Mouse (Mus musculus) thymus, postnatal 4 days (tissue): Measurements from ENCODE around the gene Ankra2.

Experiments used
- DNase-seq: peaks from one replicate; pipeline ENCODE4 v3.0.0; 2021

The Ankra2 gene

DNA sequence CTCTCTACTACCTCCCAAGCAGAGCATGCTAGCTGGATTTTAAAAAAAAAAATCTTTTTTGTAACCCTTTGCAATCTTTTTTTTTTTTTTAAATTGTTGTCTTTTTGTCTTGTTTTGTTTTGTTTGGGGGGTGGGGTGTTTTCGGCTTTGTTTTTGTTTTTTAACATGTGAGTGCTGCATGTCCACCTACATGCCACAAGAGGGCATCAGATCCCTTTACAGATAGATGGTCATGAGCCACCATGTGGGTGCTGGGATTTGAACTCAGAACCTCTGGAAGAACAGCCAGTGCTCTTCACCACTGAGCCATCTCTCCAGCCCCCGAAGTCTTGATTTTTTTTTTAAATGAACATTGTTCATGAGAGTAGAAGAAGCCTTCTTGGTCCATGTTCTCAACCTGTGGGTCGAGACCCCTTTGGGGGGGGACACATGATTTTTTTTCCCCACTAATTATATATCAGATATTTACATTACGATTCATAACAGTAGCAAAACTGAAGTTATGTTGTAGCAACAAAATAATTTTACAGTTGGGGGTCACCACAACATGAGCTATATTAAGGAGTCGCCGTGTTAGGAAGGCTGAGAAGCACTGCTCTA, 35.1 kb downstream of the Ankra2 start:
- DNase-seq: no peak

GRCm38 (mm10) chr13:98298833-98299758, 36.2 kb downstream of the Ankra2 start:
- peak; percentile 77 for DNase-seq

GRCm38 (mm10) chr13:98305257-98305656, 42.4 kb downstream of the Ankra2 start:
- DNase-seq: no peak

GRCm38 (mm10) chr13:98306393-98306792, 43.5 kb downstream of the Ankra2 start:
- no peak for DNase-seq

DNA sequence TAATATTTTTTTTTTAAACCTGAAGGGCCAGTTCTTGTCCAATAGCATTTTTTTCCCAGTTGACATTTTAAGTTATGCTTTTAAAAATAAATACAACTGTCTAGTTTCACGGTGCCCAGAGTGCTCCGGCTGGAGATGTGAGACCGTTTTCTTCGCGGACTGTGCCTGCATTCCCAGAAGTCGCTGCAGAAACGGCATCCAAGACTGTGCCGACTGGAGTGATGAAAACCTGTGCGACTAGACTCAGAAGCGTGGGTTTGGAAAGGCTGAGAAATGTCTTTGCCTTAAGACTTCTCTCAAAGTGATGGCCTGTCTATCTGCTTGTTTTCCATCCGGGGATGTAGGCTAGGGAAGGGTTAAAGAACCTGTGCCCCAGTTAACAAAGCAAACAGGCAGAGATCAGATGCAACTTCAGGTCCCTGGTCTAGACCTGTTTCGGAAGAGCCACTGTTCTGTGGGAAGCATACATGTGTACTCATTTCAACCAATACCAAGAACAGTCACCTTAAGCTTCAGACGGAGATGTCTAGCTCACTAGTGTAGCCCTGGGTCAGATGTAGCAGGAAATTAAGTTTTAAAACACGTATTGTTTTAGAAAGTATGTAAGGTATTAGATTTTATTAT, 44.1 kb downstream of the Ankra2 start:
- no peak for DNase-seq

DNA sequence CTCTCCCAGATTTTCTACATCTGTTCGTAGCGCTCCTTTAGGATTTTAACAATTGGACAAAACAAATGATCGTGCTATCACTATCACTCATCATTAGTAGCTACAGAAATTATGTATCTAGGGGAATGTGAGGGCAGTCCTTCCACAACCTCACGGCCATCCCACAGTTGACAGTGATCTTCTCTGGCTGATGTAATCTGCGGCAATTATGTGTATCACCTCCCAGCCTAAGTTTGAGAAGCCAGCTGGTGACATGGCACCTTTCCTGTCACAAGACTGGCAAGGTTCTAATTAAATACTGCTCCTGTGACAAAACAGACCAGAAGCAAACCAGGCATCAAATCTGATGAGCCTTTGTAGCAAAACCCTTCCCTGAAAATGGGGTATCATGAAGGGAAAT, 45.1 kb downstream of the Ankra2 start:
- no peak for DNase-seq

GRCm38 (mm10) chr13:98308724-98309123, 45.9 kb downstream of the Ankra2 start:
- DNase-seq: no peak

DNA sequence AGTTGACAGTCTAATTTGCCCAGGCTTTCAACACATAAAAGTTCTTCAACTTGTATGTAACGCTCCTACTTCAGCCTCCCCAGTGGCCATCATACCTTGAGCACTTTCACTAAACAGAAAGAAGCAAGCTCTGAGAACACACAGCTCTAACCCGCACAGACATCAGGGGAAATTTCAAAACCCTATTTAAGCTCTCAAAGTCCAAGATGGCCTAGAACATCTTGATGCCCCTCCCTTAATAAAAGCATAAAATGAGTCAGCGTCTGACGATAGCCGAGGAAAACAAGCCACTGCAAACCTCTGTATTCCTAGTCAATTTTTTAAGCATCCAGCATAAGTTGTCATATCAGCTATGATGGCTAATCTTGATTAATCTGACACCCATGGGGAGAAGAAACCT, 48.7 kb downstream of the Ankra2 start:
- no peak for DNase-seq

GRCm38 (mm10) chr13:98313631-98314030, 50.8 kb downstream of the Ankra2 start:
- no peak for DNase-seq

DNA sequence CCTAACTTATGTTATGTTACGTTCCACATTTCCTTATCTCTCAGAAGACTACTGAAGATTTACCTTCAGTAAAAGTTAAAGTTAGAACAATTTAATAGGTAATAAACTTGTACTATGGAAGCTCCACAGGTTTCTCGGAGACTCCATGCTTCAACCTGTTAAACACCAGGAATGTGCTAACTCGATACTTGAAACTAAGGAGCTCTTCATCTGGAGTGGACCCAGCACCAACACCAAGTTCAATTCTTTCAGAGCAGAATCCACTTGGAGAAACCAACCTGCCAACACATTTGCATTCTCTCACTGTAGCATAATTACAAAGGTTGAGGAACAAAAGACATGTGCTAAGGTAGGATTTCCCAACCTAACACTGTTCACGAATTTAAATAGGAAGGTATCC, 52.2 kb downstream of the Ankra2 start:
- no peak for DNase-seq

DNA sequence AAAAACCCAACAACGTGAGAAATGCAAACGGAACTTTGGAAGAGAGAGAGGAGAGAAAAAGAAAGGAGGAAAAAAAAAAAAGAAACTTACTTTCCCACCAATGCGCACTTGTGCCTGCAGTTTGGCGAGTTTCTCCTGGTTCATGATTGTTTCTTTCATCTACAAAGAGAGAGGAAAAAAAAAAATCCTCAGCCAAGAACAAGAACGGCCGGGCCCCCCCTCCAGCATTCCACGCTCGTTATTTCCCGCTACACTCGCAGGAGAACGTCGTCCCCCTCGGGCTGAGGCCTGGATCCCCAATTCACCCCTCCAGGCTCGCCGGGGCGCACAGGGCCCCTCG, 53.2 kb downstream of the Ankra2 start:
- DNase-seq: no peak

- peak; percentile 94 for DNase-seq
These were observed 53.8 kb downstream of the Ankra2 start, which contains the start of gene Btf3 for GRCm38 (mm10) chr13:98316480-98317245. Gene Btf3 (minus strand): TSS chr13:98317006.

GRCm38 (mm10) chr13:98317246-98317677, 54.4 kb downstream of the Ankra2 start:
- no peak for DNase-seq

- no peak for DNase-seq
These were observed 55.0 kb downstream of the Ankra2 start for GRCm38 (mm10) chr13:98317911-98318310.
